Mouse (Mus musculus): ENCODE measurements around the gene Chrdl2. TPM values are rescaled to one million over a fixed set of nuclear protein-coding genes. Genes with fewer than 3 reads are reported as not detected.

Chrdl2 gene
- polyA plus RNA-seq, 1 experiment from 2014 or later: 0.31 TPM

Other genes starting within 250 kb of the Chrdl2 start
- not detected in 2 replicates for gene Olfr521, start 242.7 kb upstream of the Chrdl2 start, polyA plus RNA-seq (2014; fragmentation: Nextera tagmentation; extraction: Ambion mirVana)
- 1.3 and 2.2 TPM in 2 replicates for gene Neu3, start 177.8 kb upstream of the Chrdl2 start, polyA plus RNA-seq (2014; fragmentation: Nextera tagmentation; extraction: Ambion mirVana)
- 1.1 and 1.3 TPM in 2 replicates for gene Xrra1, start 147.1 kb upstream of the Chrdl2 start, polyA plus RNA-seq (2014; fragmentation: Nextera tagmentation; extraction: Ambion mirVana)
- 268 and 276 TPM in 2 replicates for gene Spcs2, start 142.7 kb upstream of the Chrdl2 start, polyA plus RNA-seq (2014; fragmentation: Nextera tagmentation; extraction: Ambion mirVana)
- gene Rnf169, start 25.7 kb upstream of the Chrdl2 start, polyA plus RNA-seq (2014; fragmentation: Nextera tagmentation; extraction: Ambion mirVana): 5.3 and 5.8 TPM in 2 replicates
- 43.1 and 45.8 TPM in 2 replicates for gene Pold3, start 115.4 kb downstream of the Chrdl2 start, polyA plus RNA-seq (2014; fragmentation: Nextera tagmentation; extraction: Ambion mirVana)
- 19.2 and 20.2 TPM in 2 replicates for gene Lipt2, start 153.1 kb downstream of the Chrdl2 start, polyA plus RNA-seq (2014; fragmentation: Nextera tagmentation; extraction: Ambion mirVana)
- gene Kcne3, start 170.3 kb downstream of the Chrdl2 start, polyA plus RNA-seq (2014; fragmentation: Nextera tagmentation; extraction: Ambion mirVana): 0.30 and 0.50 TPM in 2 replicates
- 29.0 and 29.1 TPM in 2 replicates for gene Pgm2l1, start 221.2 kb downstream of the Chrdl2 start, polyA plus RNA-seq (2014; fragmentation: Nextera tagmentation; extraction: Ambion mirVana)

Data from hindbrain, embryonic 14.5 days (tissue).